Mouse (Mus musculus): ENCODE results near the gene Sema6d. TPM values are rescaled to one million over a fixed set of nuclear protein-coding genes. Genes with fewer than 3 reads are reported as not detected.

Gene Sema6d
- polyA plus RNA-seq, 1 experiment = 6.7 TPM

- TF ChIP-seq CTCF (IDR thresholded peaks at IDR 0.05; ENCODE audit: control insufficient read depth, insufficient read depth, low read length) (no peak), POLR2A (IDR thresholded peaks at IDR 0.05; ENCODE audit: borderline replicate concordance, control insufficient read depth, low read depth, low read length) (no peak)
- WGBS = 91% methylated on average over 1 of the region's 1 CpGs
- no peaks in the 10 kb centered on the region for H3K4me1 ChIP-seq (ENCODE audit: control insufficient read depth, insufficient read depth, low read length)
- no peak overlapping the region for H3K4me3 ChIP-seq (replicated peaks; ENCODE audit: control insufficient read depth, low read depth, low read length)
- no peak overlapping the region for H3K27ac ChIP-seq (ENCODE audit: control insufficient read depth, insufficient read depth, low read depth, low read length, poor library complexity)
Observed at GRCm38 (mm10) chr2:124668431-124668830, 578.7 kb downstream of the Sema6d start.

- no peaks in the 10 kb centered on the region for H3K4me1 ChIP-seq (ENCODE audit: control insufficient read depth, insufficient read depth, low read length)
- TF ChIP-seq CTCF (IDR thresholded peaks at IDR 0.05; ENCODE audit: control insufficient read depth, insufficient read depth, low read length) = no peak
- no peak for TF ChIP-seq POLR2A (IDR thresholded peaks at IDR 0.05; ENCODE audit: borderline replicate concordance, control insufficient read depth, low read depth, low read length)
- H3K27ac ChIP-seq (ENCODE audit: control insufficient read depth, insufficient read depth, low read depth, low read length, poor library complexity) = no peak overlapping the region
- no peak overlapping the region for H3K4me3 ChIP-seq (replicated peaks; ENCODE audit: control insufficient read depth, low read depth, low read length)
Observed at GRCm38 (mm10) chr2:124673117-124673516, 583.3 kb downstream of the Sema6d start.

- Histone ChIP-seq H3K4me3 (replicated peaks; ENCODE audit: control insufficient read depth, low read depth, low read length) (no peak overlapping the region), H3K4me1 (ENCODE audit: control insufficient read depth, insufficient read depth, low read length) (no peaks in the 10 kb centered on the region), H3K27ac (ENCODE audit: control insufficient read depth, insufficient read depth, low read depth, low read length, poor library complexity) (no peak overlapping the region)
- WGBS = 49% methylated on average over 5 of the region's 5 CpGs
- TF ChIP-seq POLR2A (IDR thresholded peaks at IDR 0.05; ENCODE audit: borderline replicate concordance, control insufficient read depth, low read depth, low read length) (no peak), CTCF (IDR thresholded peaks at IDR 0.05; ENCODE audit: control insufficient read depth, insufficient read depth, low read length) (no peak)
Observed at GRCm38 (mm10) chr2:124684481-124684901, 594.7 kb downstream of the Sema6d start.

- no peak overlapping the region for H3K27ac ChIP-seq (ENCODE audit: control insufficient read depth, insufficient read depth, low read depth, low read length, poor library complexity)
- no peaks in the 10 kb centered on the region for H3K4me1 ChIP-seq (ENCODE audit: control insufficient read depth, insufficient read depth, low read length)
- TF ChIP-seq CTCF (IDR thresholded peaks at IDR 0.05; ENCODE audit: control insufficient read depth, insufficient read depth, low read length) (no peak), POLR2A (IDR thresholded peaks at IDR 0.05; ENCODE audit: borderline replicate concordance, control insufficient read depth, low read depth, low read length) (no peak)
- 81% methylated on average over 1 of the region's 1 CpGs for WGBS
- no peak overlapping the region for H3K4me3 ChIP-seq (replicated peaks; ENCODE audit: control insufficient read depth, low read depth, low read length)
Observed at GRCm38 (mm10) chr2:124690372-124690771, 600.6 kb downstream of the Sema6d start.

GRCm38 (mm10) chr2:124702621-124703020 is 612.9 kb downstream of the Sema6d start:
- no peaks in the 10 kb centered on the region for H3K4me1 ChIP-seq (ENCODE audit: control insufficient read depth, insufficient read depth, low read length)
- WGBS = 87% methylated on average over 10 of the region's 10 CpGs
- H3K4me3 ChIP-seq (replicated peaks; ENCODE audit: control insufficient read depth, low read depth, low read length) = no peak overlapping the region
- TF ChIP-seq POLR2A (IDR thresholded peaks at IDR 0.05; ENCODE audit: borderline replicate concordance, control insufficient read depth, low read depth, low read length) (no peak), CTCF (IDR thresholded peaks at IDR 0.05; ENCODE audit: control insufficient read depth, insufficient read depth, low read length) (no peak)
- H3K27ac ChIP-seq (ENCODE audit: control insufficient read depth, insufficient read depth, low read depth, low read length, poor library complexity) = no peak overlapping the region

- H3K4me3 ChIP-seq (replicated peaks; ENCODE audit: control insufficient read depth, low read depth, low read length) = no peak overlapping the region
- no peak overlapping the region for H3K27ac ChIP-seq (ENCODE audit: control insufficient read depth, insufficient read depth, low read depth, low read length, poor library complexity)
- no peaks in the 10 kb centered on the region for H3K4me1 ChIP-seq (ENCODE audit: control insufficient read depth, insufficient read depth, low read length)
- no peak for TF ChIP-seq POLR2A (IDR thresholded peaks at IDR 0.05; ENCODE audit: borderline replicate concordance, control insufficient read depth, low read depth, low read length)
- 21% methylated on average over 4 of the region's 4 CpGs for WGBS
Observed at GRCm38 (mm10) chr2:124704922-124705321, 615.2 kb downstream of the Sema6d start.

GRCm38 (mm10) chr2:124705806-124706205 is 616.0 kb downstream of the Sema6d start:
- 76% methylated on average over 4 of the region's 4 CpGs for WGBS
- Histone ChIP-seq H3K4me1 (ENCODE audit: control insufficient read depth, insufficient read depth, low read length) (no peaks in the 10 kb centered on the region), H3K27ac (ENCODE audit: control insufficient read depth, insufficient read depth, low read depth, low read length, poor library complexity) (no peak overlapping the region), H3K4me3 (replicated peaks; ENCODE audit: control insufficient read depth, low read depth, low read length) (no peak overlapping the region)
- TF ChIP-seq CTCF (IDR thresholded peaks at IDR 0.05; ENCODE audit: control insufficient read depth, insufficient read depth, low read length) (no peak), POLR2A (IDR thresholded peaks at IDR 0.05; ENCODE audit: borderline replicate concordance, control insufficient read depth, low read depth, low read length) (no peak)

GRCm38 (mm10) chr2:124706896-124707295 is 617.1 kb downstream of the Sema6d start:
- H3K4me3 ChIP-seq (replicated peaks; ENCODE audit: control insufficient read depth, low read depth, low read length) = no peak overlapping the region
- 74% methylated on average over 7 of the region's 7 CpGs for WGBS
- no peak overlapping the region for H3K27ac ChIP-seq (ENCODE audit: control insufficient read depth, insufficient read depth, low read depth, low read length, poor library complexity)
- TF ChIP-seq CTCF (IDR thresholded peaks at IDR 0.05; ENCODE audit: control insufficient read depth, insufficient read depth, low read length) = no peak
- TF ChIP-seq POLR2A (IDR thresholded peaks at IDR 0.05; ENCODE audit: borderline replicate concordance, control insufficient read depth, low read depth, low read length) = no peak
- H3K4me1 ChIP-seq (ENCODE audit: control insufficient read depth, insufficient read depth, low read length) = no peaks in the 10 kb centered on the region
